Mouse (Mus musculus) lung, embryonic 16.5 days (tissue): Measurements from ENCODE around the gene Inpp5b. TPM values are rescaled to one million over a fixed set of nuclear protein-coding genes. Genes with fewer than 3 reads are reported as not detected.
A peak's percentile ranks its signal among the peaks of the same experiment; 100 is the strongest.

Experiments
- ATAC-seq: fragments of 200-750 bp; cut with Nextera tagmentation; 2 replicates; pipeline ENCODE4 v1.8.0; 2017; ENCODE audit warnings: low read depth, mild to moderate bottlenecking, moderate library complexity
- H3K27ac ChIP-seq: fragments of 300-500 bp; sonication (generic); 2 replicates; pipeline ENCODE4 v1.5.1; 2014; ENCODE audit warnings: mild to moderate bottlenecking, control low read depth, low read length
- H3K27me3 ChIP-seq: fragments of 300-500 bp; sonication (generic); 2 replicates; pipeline ENCODE4 v1.6.1; 2014; ENCODE audit warnings: low read depth, low read length, mixed read lengths; ENCODE audit not compliant: control insufficient read depth, insufficient read depth
- H3K36me3 ChIP-seq: fragments of 300-500 bp; sonication (generic); 2 replicates; pipeline ENCODE4 v1.6.1; 2014; ENCODE audit warnings: low read length; ENCODE audit not compliant: control insufficient read depth, insufficient read depth
- H3K4me1 ChIP-seq: fragments of 300-500 bp; sonication (generic); replicated peaks from 2 replicates; pipeline ENCODE4 v1.6.1; 2014; ENCODE audit warnings: low read length, mixed read lengths; ENCODE audit not compliant: control insufficient read depth, insufficient read depth
- H3K4me2 ChIP-seq: fragments of 300-500 bp; sonication (generic); 2 replicates; pipeline ENCODE4 v1.6.1; 2014; ENCODE audit warnings: low read depth, low read length, control low read depth
- H3K4me3 ChIP-seq: fragments of 300-500 bp; sonication (generic); 2 replicates; pipeline ENCODE4 v1.5.1; 2014; ENCODE audit warnings: mild to moderate bottlenecking, low read length, control low read depth
- H3K9ac ChIP-seq: fragments of 300-500 bp; sonication (generic); 2 replicates; pipeline ENCODE4 v1.6.1; 2014; ENCODE audit warnings: low read length, control low read depth
- H3K9me3 ChIP-seq: fragments of 300-500 bp; sonication (generic); 2 replicates; pipeline ENCODE4 v1.6.1; 2016; ENCODE audit warnings: low read length; ENCODE audit not compliant: control insufficient read depth
- WGBS: fragments of 180-500 bp; shearing (Covaris S2); extraction: QIAGEN DNeasy Blood & Tissue Kit; methylation state at CpG from one replicate; pipeline ENCODE4 v1.1.7; 2014; 5-methylcytosine and 5-hydroxymethylcytosine counted together
- polyA plus RNA-seq: library from polyadenylated mRNA; unstranded; fragments of >200 nt; fragmentation: Nextera tagmentation; extraction: Ambion mirVana; gene quantifications from 2 replicates; pipeline ENCODE4 v1.2.1, GENCODE M21; 2015

The Inpp5b gene
- polyA plus RNA-seq, 1 experiment from 2014 or later, result 36.0 TPM

- H3K4me1 ChIP-seq, result peaks cover 32% of the 10 kb centered on the region
- ATAC-seq, result no peak
- no peak overlapping the region for H3K27ac ChIP-seq
- no peak overlapping the region for H3K4me3 ChIP-seq
- no peaks in the 10 kb centered on the region for H3K36me3 ChIP-seq
- H3K4me2 ChIP-seq, result no peak overlapping the region
- no peak overlapping the region for H3K9ac ChIP-seq
- WGBS, result 51% methylated on average over 7 of the region's 7 CpGs
- no peaks in the 10 kb centered on the region for H3K27me3 ChIP-seq
- H3K9me3 ChIP-seq, result no peaks in the 10 kb centered on the region
Measured at GRCm38 (mm10) chr4:124755526-124755925, 13.9 kb downstream of the Inpp5b start.

GRCm38 (mm10) chr4:124759305-124759811, 17.7 kb downstream of the Inpp5b start:
- H3K27ac ChIP-seq, result peak overlapping the region; percentile 48; the same call in 1 of the 2 replicates

GRCm38 (mm10) chr4:124761201-124761600, 19.6 kb downstream of the Inpp5b start:
- H3K4me2 ChIP-seq, result no peak overlapping the region
- WGBS, result 23% methylated on average over 1 of the region's 1 CpGs
- no peak for ATAC-seq

More at GRCm38 (mm10) chr4:124759305-124759811, 17.7 kb downstream of the Inpp5b start:
- peak; percentile 65; the same call in 1 of the 2 replicates for ATAC-seq
- WGBS, result 39% methylated on average over 7 of the region's 7 CpGs
- Histone ChIP-seq H3K4me1 (peaks cover 9% of the 10 kb centered on the region), H3K9me3 (no peaks in the 10 kb centered on the region), H3K4me3 (no peak overlapping the region), H3K4me2 (no peak overlapping the region), H3K9ac (no peak overlapping the region), H3K36me3 (no peaks in the 10 kb centered on the region), H3K27me3 (no peaks in the 10 kb centered on the region)

GRCm38 (mm10) chr4:124762858-124763452, 21.3 kb downstream of the Inpp5b start:
- no peak overlapping the region for H3K9ac ChIP-seq
- no peaks in the 10 kb centered on the region for H3K9me3 ChIP-seq
- no peak overlapping the region for H3K4me2 ChIP-seq
- no peak overlapping the region for H3K4me3 ChIP-seq
- H3K27me3 ChIP-seq, result no peaks in the 10 kb centered on the region
- 80% methylated on average over 6 of the region's 6 CpGs for WGBS
- H3K4me1 ChIP-seq, result peaks cover 13% of the 10 kb centered on the region
- ATAC-seq, result no peak
- no peak overlapping the region for H3K27ac ChIP-seq
- no peaks in the 10 kb centered on the region for H3K36me3 ChIP-seq

More at GRCm38 (mm10) chr4:124761201-124761600, 19.6 kb downstream of the Inpp5b start:
- no peak overlapping the region for H3K9ac ChIP-seq
- no peaks in the 10 kb centered on the region for H3K27me3 ChIP-seq
- H3K36me3 ChIP-seq, result no peaks in the 10 kb centered on the region
- no peak overlapping the region for H3K27ac ChIP-seq
- H3K4me1 ChIP-seq, result peaks cover 10% of the 10 kb centered on the region
- no peak overlapping the region for H3K4me3 ChIP-seq
- no peaks in the 10 kb centered on the region for H3K9me3 ChIP-seq

- Histone ChIP-seq H3K27ac (no peak overlapping the region), H3K4me2 (no peak overlapping the region), H3K36me3 (no peaks in the 10 kb centered on the region), H3K4me3 (no peak overlapping the region), H3K27me3 (no peaks in the 10 kb centered on the region), H3K9me3 (no peaks in the 10 kb centered on the region), H3K4me1 (peaks cover 7% of the 10 kb centered on the region), H3K9ac (no peak overlapping the region)
- 68% methylated on average over 23 of the region's 23 CpGs for WGBS
- ATAC-seq, result no peak
Measured at GRCm38 (mm10) chr4:124765802-124766565, 24.3 kb downstream of the Inpp5b start.

- no peaks in the 10 kb centered on the region for H3K36me3 ChIP-seq
- peaks cover 7% of the 10 kb centered on the region for H3K4me1 ChIP-seq
- H3K27ac ChIP-seq, result no peak overlapping the region; the same call in 1 of the 2 replicates
- no peaks in the 10 kb centered on the region for H3K9me3 ChIP-seq
- 43% methylated on average over 2 of the region's 2 CpGs for WGBS
- H3K9ac ChIP-seq, result no peak overlapping the region
- no peaks in the 10 kb centered on the region for H3K27me3 ChIP-seq
- no peak for ATAC-seq
- H3K4me3 ChIP-seq, result no peak overlapping the region
- H3K4me2 ChIP-seq, result no peak overlapping the region
Measured at GRCm38 (mm10) chr4:124766566-124766940, 24.9 kb downstream of the Inpp5b start.

- Histone ChIP-seq H3K4me1 (peaks cover 11% of the 10 kb centered on the region), H3K36me3 (no peaks in the 10 kb centered on the region), H3K27me3 (no peaks in the 10 kb centered on the region), H3K4me2 (no peak overlapping the region), H3K27ac (no peak overlapping the region), H3K4me3 (no peak overlapping the region), H3K9ac (no peak overlapping the region), H3K9me3 (no peaks in the 10 kb centered on the region)
- ATAC-seq, result no peak
- 79% methylated on average over 13 of the region's 13 CpGs for WGBS
Measured at GRCm38 (mm10) chr4:124768963-124769591, 27.4 kb downstream of the Inpp5b start.

GRCm38 (mm10) chr4:124770624-124771023, 29.0 kb downstream of the Inpp5b start:
- H3K27ac ChIP-seq, result no peak overlapping the region
- H3K4me2 ChIP-seq, result no peak overlapping the region
- no peak overlapping the region for H3K9ac ChIP-seq
- WGBS, result 67% methylated on average over 5 of the region's 5 CpGs
- no peaks in the 10 kb centered on the region for H3K9me3 ChIP-seq
- H3K4me1 ChIP-seq, result peaks cover 11% of the 10 kb centered on the region
- H3K4me3 ChIP-seq, result no peak overlapping the region
- no peak for ATAC-seq
- no peaks in the 10 kb centered on the region for H3K36me3 ChIP-seq
- H3K27me3 ChIP-seq, result no peaks in the 10 kb centered on the region

- peak; percentile 80 for ATAC-seq
- Histone ChIP-seq H3K4me2 (no peak overlapping the region), H3K9me3 (no peaks in the 10 kb centered on the region), H3K27me3 (no peaks in the 10 kb centered on the region), H3K36me3 (no peaks in the 10 kb centered on the region), H3K9ac (peak overlapping the region; percentile 35; the same call in 1 of the 2 replicates), H3K27ac (peak overlapping the region; percentile 85), H3K4me3 (no peak overlapping the region), H3K4me1 (0 out of 2 replicates have a peak, but pooled peaks cover 4% of the 10 kb centered on the region)
- 41% methylated on average over 4 of the region's 4 CpGs for WGBS
Measured at GRCm38 (mm10) chr4:124772125-124772524, 30.5 kb downstream of the Inpp5b start.
